Mouse (Mus musculus) kidney, adult 2 months (tissue): ENCODE results near the gene Emc3. TPM values are rescaled to one million over a fixed set of nuclear protein-coding genes. Genes with fewer than 3 reads are reported as not detected.
A peak's percentile ranks its signal among the peaks of the same experiment; 100 is the strongest.

Source experiments
- DNase-seq: peaks from one replicate; pipeline ENCODE4 v3.0.0; 2021
- H3K27ac ChIP-seq: fragments of 200-500 bp; 2 replicates; pipeline ENCODE4 v1.5.1; 2012; ENCODE audit warnings: low read depth, low read length, control low read depth, inconsistent platforms; ENCODE audit not compliant: insufficient read depth
- H3K27me3 ChIP-seq: fragments of 200-500 bp; replicated peaks from 2 replicates; pipeline ENCODE4 v1.6.1; 2012; ENCODE audit warnings: mild to moderate bottlenecking, moderate library complexity, low read length, inconsistent platforms; ENCODE audit not compliant: control insufficient read depth, insufficient read depth
- H3K36me3 ChIP-seq: fragments of 200-500 bp; 2 replicates; pipeline ENCODE4 v1.6.1; 2012; ENCODE audit warnings: mild to moderate bottlenecking, moderate library complexity, low read length, inconsistent platforms; ENCODE audit not compliant: control insufficient read depth, insufficient read depth
- H3K4me1 ChIP-seq: fragments of 200-500 bp; 2 replicates; pipeline ENCODE4 v1.6.1; 2011; ENCODE audit warnings: low read length; ENCODE audit not compliant: control insufficient read depth, insufficient read depth
- H3K4me3 ChIP-seq: fragments of 200-500 bp; 2 replicates; pipeline ENCODE4 v1.5.1; 2011; ENCODE audit warnings: mild to moderate bottlenecking, low read depth, low read length, control low read depth; ENCODE audit not compliant: insufficient read depth
- CTCF ChIP-seq: fragments of 200-500 bp; conservative IDR thresholded peaks from 2 replicates; pipeline ENCODE4 v1.5.1; 2011; ENCODE audit warnings: low read depth, mild to moderate bottlenecking, control low read depth, low read length, moderate library complexity, mixed read lengths; ENCODE audit not compliant: insufficient read depth, insufficient read length
- POLR2A ChIP-seq: fragments of 200-500 bp; IDR thresholded peaks from one replicate; pipeline ENCODE4 v1.6.1; 2011; ENCODE audit warnings: low read depth, low read length, control low read depth
- WGBS: fragments of 180-500 bp; shearing (Covaris S2); methylation state at CpG from one replicate; pipeline ENCODE4 v1.1.7; 2018; 5-methylcytosine and 5-hydroxymethylcytosine counted together
- polyA plus RNA-seq: library from polyadenylated mRNA; depleted of rRNA; stranded (reverse); fragments of >200 nt; gene quantifications from 2 replicates; pipeline ENCODE4 v1.2.3, GENCODE M21; 2012

The Emc3 gene
- polyA plus RNA-seq, 1 experiment: 64.5 TPM

DNA sequence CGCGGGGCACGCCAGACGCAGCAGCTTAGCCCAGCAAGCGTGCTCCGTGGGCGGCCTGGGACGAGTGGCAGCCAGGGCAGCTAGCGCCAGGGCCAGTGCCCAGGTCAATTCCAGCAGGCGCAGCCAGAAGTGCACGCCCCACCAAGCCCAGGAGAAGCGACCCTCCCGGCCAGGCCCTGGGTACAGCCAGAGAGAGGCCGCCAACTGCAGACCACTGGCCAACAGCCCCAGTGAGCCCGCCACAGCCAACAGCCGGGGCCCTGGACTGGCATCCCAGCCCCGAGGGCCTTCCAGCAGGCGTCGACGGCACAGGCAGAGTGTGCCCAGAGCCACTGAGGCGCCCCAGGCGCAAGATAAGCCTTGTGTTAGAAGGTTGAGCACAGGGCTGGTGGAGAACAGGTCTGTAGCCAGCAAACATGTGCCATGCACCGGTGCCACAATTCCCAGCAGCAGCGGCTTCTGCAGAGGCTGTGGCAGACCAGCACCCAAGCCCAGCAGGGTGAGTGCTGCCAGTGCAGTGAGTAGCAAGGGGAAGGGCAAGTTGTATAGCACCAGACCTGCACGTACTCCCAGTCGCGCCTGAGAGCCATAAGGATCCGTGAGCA, 36.3 kb downstream of the Emc3 start:
- H3K27me3 ChIP-seq: no peaks in the 10 kb centered on the region
- H3K27ac ChIP-seq: no peak overlapping the region
- WGBS: 54% methylated on average over 28 of the region's 28 CpGs
- peak overlapping the region; percentile 52; the same call in 1 of the 2 replicates for H3K4me3 ChIP-seq
- no peak for DNase-seq
- no peak for TF ChIP-seq CTCF
- TF ChIP-seq POLR2A: no peak
- H3K36me3 ChIP-seq: no peaks in the 10 kb centered on the region
- H3K4me1 ChIP-seq: no peaks in the 10 kb centered on the region

- no peak for TF ChIP-seq POLR2A
- TF ChIP-seq CTCF: peak; percentile 74
- Histone ChIP-seq H3K4me1 (no peaks in the 10 kb centered on the region), H3K27ac (no peak overlapping the region; the same call in 1 of the 2 replicates), H3K4me3 (peak overlapping the region; percentile 52), H3K27me3 (no peaks in the 10 kb centered on the region), H3K36me3 (no peaks in the 10 kb centered on the region; the same call in 1 of the 2 replicates)
- 2% methylated on average over 54 of the region's 54 CpGs for WGBS
- DNase-seq: peak; percentile 85
Measured at GRCm38 (mm10) chr6:113494258-113494788, 37.1 kb downstream of the Emc3 start.

- H3K27ac ChIP-seq: no peak overlapping the region
- 85% methylated on average over 24 of the region's 24 CpGs for WGBS
- TF ChIP-seq CTCF: no peak
- TF ChIP-seq POLR2A: no peak
- H3K27me3 ChIP-seq: no peaks in the 10 kb centered on the region
- no peak for DNase-seq
- no peak overlapping the region for H3K4me3 ChIP-seq
- H3K4me1 ChIP-seq: no peaks in the 10 kb centered on the region; the same call in 1 of the 2 replicates
- H3K36me3 ChIP-seq: no peaks in the 10 kb centered on the region; the same call in 1 of the 2 replicates
Measured at GRCm38 (mm10) chr6:113492101-113492864, 39.2 kb downstream of the Emc3 start.

DNA sequence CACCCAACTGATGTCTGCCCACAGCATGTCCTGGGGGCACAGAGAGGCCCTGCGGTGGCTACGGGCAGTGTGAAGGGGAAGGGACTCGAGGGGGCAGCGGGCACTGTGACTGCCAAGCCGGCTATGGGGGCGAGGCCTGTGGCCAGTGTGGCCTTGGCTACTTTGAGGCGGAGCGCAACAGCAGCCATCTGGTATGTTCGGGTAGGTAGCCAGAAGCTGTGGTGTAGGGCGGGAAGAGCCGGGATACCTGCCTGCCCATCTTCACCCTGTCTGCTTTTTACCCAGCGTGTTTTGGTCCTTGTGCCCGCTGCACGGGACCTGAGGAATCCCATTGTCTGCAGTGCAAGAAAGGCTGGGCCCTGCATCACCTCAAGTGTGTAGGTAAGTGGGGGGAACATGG, 42.0 kb downstream of the Emc3 start:
- H3K4me1 ChIP-seq: no peaks in the 10 kb centered on the region; the same call in 1 of the 2 replicates
- no peak overlapping the region for H3K27ac ChIP-seq
- H3K4me3 ChIP-seq: no peak overlapping the region
- H3K36me3 ChIP-seq: no peaks in the 10 kb centered on the region; the same call in 1 of the 2 replicates
- 95% methylated on average over 14 of the region's 14 CpGs for whole genome bisulfite sequencing
- no peaks in the 10 kb centered on the region for H3K27me3 ChIP-seq
- no peak for TF ChIP-seq POLR2A
- no peak for TF ChIP-seq CTCF
- no peak for DNase-seq

DNA sequence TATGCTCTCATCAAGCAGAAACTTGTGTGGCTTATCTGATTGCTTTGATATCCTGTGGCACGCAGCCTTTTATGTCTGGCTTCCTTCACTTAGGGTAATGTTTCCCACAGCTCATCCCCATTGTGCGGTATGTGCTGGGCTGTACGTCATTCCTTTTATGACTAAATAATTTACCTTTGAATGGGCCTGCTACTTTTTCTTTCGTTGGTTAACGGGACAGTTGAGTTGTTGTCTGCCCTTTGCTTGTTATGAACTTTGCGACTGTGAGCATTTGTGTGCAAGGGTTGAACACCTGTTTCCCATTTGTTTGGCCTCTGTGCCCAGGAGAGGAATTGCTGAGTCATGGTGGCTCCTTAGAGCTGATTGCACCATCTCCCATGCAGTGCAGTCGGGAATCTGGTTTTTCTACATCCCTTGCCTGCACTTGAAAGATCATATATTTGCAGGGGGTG, 44.3 kb downstream of the Emc3 start:
- TF ChIP-seq CTCF (no peak), POLR2A (no peak)
- WGBS: 42% methylated on average over 7 of the region's 7 CpGs
- peak; percentile 77 for DNase-seq
- Histone ChIP-seq H3K27me3 (no peaks in the 10 kb centered on the region), H3K27ac (peak overlapping the region; percentile 49; the same call in 1 of the 2 replicates), H3K4me3 (no peak overlapping the region), H3K4me1 (peaks cover 6% of the 10 kb centered on the region), H3K36me3 (no peaks in the 10 kb centered on the region; the same call in 1 of the 2 replicates)

DNA sequence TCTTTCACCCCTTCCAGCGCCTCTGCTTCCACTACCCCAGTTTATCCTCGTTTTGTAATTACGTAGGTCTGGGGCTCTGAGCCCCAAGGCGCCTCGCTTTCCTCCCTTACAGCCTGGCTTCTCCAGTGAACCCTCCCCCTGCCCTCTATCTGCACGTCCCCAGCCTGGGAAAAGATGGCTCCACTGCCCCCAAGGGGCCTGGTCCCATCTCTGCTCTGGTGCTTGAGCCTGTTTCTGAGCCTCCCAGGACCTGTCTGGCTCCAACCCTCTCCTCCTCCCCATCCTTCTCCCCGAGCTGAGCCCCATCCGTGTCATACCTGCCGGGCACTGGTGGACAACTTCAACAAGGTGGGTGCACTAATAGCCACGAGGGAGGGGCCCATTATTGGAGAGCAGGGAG, 47.7 kb downstream of the Emc3 start:
- TF ChIP-seq POLR2A (no peak), CTCF (no peak)
- peaks cover 19% of the 10 kb centered on the region for H3K4me1 ChIP-seq
- H3K36me3 ChIP-seq: no peaks in the 10 kb centered on the region
- DNase-seq: peak; percentile 25
- H3K4me3 ChIP-seq: peak overlapping the region; percentile 64
- H3K27ac ChIP-seq: peak overlapping the region; percentile 78
- H3K27me3 ChIP-seq: no peaks in the 10 kb centered on the region
- 7% methylated on average over 10 of the region's 10 CpGs for WGBS

DNA sequence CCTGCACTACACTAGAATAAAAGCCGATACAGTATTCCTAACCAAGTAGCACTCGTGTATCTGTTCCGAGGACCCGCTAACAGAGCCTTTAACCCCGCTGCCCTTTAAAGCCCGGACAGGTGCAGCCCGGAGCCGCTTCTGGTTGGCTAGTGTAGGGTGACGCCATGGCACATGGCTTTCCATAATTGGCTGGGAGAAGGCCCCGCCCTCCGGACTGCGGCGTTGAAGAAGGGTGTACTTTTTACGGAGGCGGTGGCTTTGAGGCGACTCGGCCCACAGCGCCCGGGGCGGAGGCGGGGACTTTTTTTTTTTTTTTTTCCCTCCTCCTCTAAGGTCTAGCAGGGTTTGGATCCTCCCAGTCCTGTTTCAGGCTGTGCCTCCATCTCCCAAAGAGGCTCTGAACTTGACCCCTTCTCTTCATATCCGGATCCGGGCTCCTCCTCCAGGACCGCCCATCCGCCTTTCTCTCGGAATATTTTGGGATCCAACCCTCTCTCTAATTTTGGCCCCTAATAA, 48.3 kb downstream of the Emc3 start, which contains the start of gene Creld1:
Creld1 (plus strand) TSS at position 198 of the 516 bp plus-strand sequence.
- WGBS: 0% methylated on average over 26 of the region's 26 CpGs
- peak within 1 kb of the TSS; percentile 84 for H3K27ac ChIP-seq
- H3K4me3 ChIP-seq: peak within 1 kb of the TSS; percentile 72
- H3K4me1 ChIP-seq: peaks cover 19% of the 10 kb centered on the region
- peak; percentile 99 for DNase-seq
- TF ChIP-seq POLR2A (peak; percentile 35), CTCF (no peak)
- H3K27me3 ChIP-seq: no peaks in the 10 kb centered on the region
- H3K36me3 ChIP-seq: no peaks in the 10 kb centered on the region
